Mouse (Mus musculus): Measurements from ENCODE around the gene Diablo. TPM values are rescaled to one million over a fixed set of nuclear protein-coding genes. Genes with fewer than 3 reads are reported as not detected.

Gene Diablo
- 95.1 and 109 TPM in 2 replicates for polyA plus RNA-seq (2014; fragmentation: Nextera tagmentation; extraction: Ambion mirVana)

DNA sequence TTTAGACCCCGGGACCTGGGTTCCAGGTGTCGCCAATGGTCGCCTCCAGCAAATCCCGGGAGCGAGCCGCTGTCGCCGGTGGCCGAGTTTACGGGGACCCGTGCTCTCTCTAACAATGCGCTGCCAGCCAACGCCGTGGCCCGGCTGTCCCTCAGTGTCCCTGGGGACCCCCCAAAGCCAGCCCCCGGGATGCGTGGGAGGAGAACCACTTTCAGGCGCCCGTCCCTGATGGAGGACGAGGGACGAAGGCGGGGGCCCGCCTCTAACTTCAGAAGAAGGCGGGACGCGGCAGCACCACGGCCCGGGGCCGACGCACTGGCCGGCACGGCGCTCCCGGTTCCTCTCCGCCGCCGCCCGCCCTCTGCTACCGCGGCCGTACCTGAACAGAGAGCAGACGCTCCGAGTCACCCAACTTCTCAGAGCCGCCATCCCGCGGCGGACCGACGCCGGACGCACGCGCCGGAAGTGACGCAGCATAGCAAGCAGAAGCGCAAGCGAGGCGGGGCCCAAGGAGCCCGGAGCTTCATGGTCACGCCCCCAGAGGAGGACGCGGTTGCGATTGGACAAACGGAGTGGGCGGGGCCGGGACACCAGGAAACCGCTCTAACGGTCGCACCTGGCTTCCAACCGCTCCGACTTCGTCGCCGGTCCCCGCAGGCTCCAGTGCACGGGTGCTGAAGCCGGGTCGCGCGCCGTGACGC is at the start of gene Diablo:
Gene Diablo (minus strand): TSS at position 485 of the 701 bp plus-strand sequence.
- Histone ChIP-seq H3K4me2 (peak within 1 kb of the TSS; percentile 74), H3K4me3 (ENCODE audit: low read depth, low read length) (peak within 1 kb of the TSS; percentile 87)

GRCm38 (mm10) chr5:123573362-123573761 is 49.4 kb upstream of the Diablo start:
- Histone ChIP-seq H3K4me3 (ENCODE audit: low read depth, low read length) (peak overlapping the region; percentile 97), H3K9me3 (replicated peaks; ENCODE audit: control insufficient read depth, low read length) (no peaks in the 10 kb centered on the region), H3K36me3 (ENCODE audit: control insufficient read depth, insufficient read depth, low read length) (peaks cover 8% of the 10 kb centered on the region), H3K27ac (ENCODE audit: low read depth, low read length) (no peak overlapping the region), H3K4me1 (ENCODE audit: control insufficient read depth, insufficient read depth, low read length) (peaks cover 7% of the 10 kb centered on the region), H3K27me3 (ENCODE audit: control insufficient read depth, insufficient read depth, low read length) (no peaks in the 10 kb centered on the region), H3K9ac (ENCODE audit: low read depth, low read length) (no peak overlapping the region), H3K4me2 (peak overlapping the region; percentile 96)
- no peak; the same call in 1 of the 2 replicates for ATAC-seq (replicated peaks; ENCODE audit: insufficient number of reproducible peaks, low FRiP score, low TSS enrichment)
- WGBS (ENCODE audit: insufficient replicate concordance): 56% methylated on average over 8 of the region's 8 CpGs

More for the DNA sequence above, at the start of gene Diablo:
- Histone ChIP-seq H3K9me3 (replicated peaks; ENCODE audit: control insufficient read depth, low read length) (no peaks in the 10 kb centered on the region), H3K9ac (ENCODE audit: low read depth, low read length) (peak within 1 kb of the TSS; percentile 83), H3K27ac (ENCODE audit: low read depth, low read length) (peak within 1 kb of the TSS; percentile 54; the same call in 1 of the 2 replicates), H3K27me3 (ENCODE audit: control insufficient read depth, insufficient read depth, low read length) (no peaks in the 10 kb centered on the region), H3K36me3 (ENCODE audit: control insufficient read depth, insufficient read depth, low read length) (0 out of 2 replicates have a peak, but pooled peaks cover 2% of the 10 kb centered on the region), H3K4me1 (ENCODE audit: control insufficient read depth, insufficient read depth, low read length) (peaks cover 12% of the 10 kb centered on the region)
- peak; percentile 96 for ATAC-seq (replicated peaks; ENCODE audit: insufficient number of reproducible peaks, low FRiP score, low TSS enrichment)
- WGBS (ENCODE audit: insufficient replicate concordance): under 1% methylated on average over 81 of the region's 82 CpGs

- Histone ChIP-seq H3K27ac (ENCODE audit: low read depth, low read length) (peak within 1 kb of the TSS; percentile 35; the same call in 1 of the 2 replicates), H3K36me3 (ENCODE audit: control insufficient read depth, insufficient read depth, low read length) (peaks cover 10% of the 10 kb centered on the region)
- under 1% methylated on average over 54 of the region's 54 CpGs for WGBS (ENCODE audit: insufficient replicate concordance)
Observed at GRCm38 (mm10) chr5:123572357-123573186, 48.6 kb upstream of the Diablo start, which contains the start of gene Vps33a. Vps33a (minus strand) TSS chr5:123573038.

GRCm38 (mm10) chr5:123561128-123561527 is 37.2 kb upstream of the Diablo start:
- no peak for ATAC-seq (replicated peaks; ENCODE audit: insufficient number of reproducible peaks, low FRiP score, low TSS enrichment)
- WGBS (ENCODE audit: insufficient replicate concordance): 92% methylated on average over 11 of the region's 11 CpGs
- H3K4me3 ChIP-seq (ENCODE audit: low read depth, low read length): no peak overlapping the region
- no peaks in the 10 kb centered on the region for H3K27me3 ChIP-seq (ENCODE audit: control insufficient read depth, insufficient read depth, low read length)
- H3K4me1 ChIP-seq (ENCODE audit: control insufficient read depth, insufficient read depth, low read length): no peaks in the 10 kb centered on the region
- no peak overlapping the region for H3K27ac ChIP-seq (ENCODE audit: low read depth, low read length)
- H3K9ac ChIP-seq (ENCODE audit: low read depth, low read length): no peak overlapping the region
- no peak overlapping the region for H3K4me2 ChIP-seq
- H3K36me3 ChIP-seq (ENCODE audit: control insufficient read depth, insufficient read depth, low read length): peaks cover 14% of the 10 kb centered on the region
- H3K9me3 ChIP-seq (replicated peaks; ENCODE audit: control insufficient read depth, low read length): no peaks in the 10 kb centered on the region

More at GRCm38 (mm10) chr5:123572357-123573186, 48.6 kb upstream of the Diablo start, which contains the start of gene Vps33a:
- ATAC-seq (replicated peaks; ENCODE audit: insufficient number of reproducible peaks, low FRiP score, low TSS enrichment): peak; percentile 87
- no peaks in the 10 kb centered on the region for H3K27me3 ChIP-seq (ENCODE audit: control insufficient read depth, insufficient read depth, low read length)
- peak within 1 kb of the TSS; percentile 91 for H3K9ac ChIP-seq (ENCODE audit: low read depth, low read length)
- peak within 1 kb of the TSS; percentile 96 for H3K4me2 ChIP-seq
- H3K4me3 ChIP-seq (ENCODE audit: low read depth, low read length): peak within 1 kb of the TSS; percentile 97
- H3K9me3 ChIP-seq (replicated peaks; ENCODE audit: control insufficient read depth, low read length): no peaks in the 10 kb centered on the region
- H3K4me1 ChIP-seq (ENCODE audit: control insufficient read depth, insufficient read depth, low read length): peaks cover 7% of the 10 kb centered on the region

DNA sequence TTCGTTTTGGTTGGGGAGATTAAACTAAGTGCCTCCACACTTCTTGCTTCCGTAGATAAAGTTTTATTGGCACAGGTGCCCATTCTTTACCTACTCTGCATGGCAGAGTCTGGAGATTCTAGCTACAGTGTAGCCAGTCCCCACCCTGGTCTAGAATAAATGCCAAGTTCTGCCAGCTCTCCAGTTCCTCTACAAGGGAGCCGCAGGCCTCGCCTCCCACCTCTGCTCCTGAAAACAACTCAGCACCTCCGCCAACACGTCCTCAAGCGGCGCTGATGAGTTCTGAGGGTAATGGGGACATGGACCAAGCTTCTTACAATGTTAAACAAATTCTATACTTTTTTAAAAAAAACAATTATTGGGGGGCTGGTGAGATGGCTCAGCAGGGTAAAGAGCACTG is 35.6 kb upstream of the Diablo start:
- Histone ChIP-seq H3K27ac (ENCODE audit: low read depth, low read length) (no peak overlapping the region), H3K9me3 (replicated peaks; ENCODE audit: control insufficient read depth, low read length) (no peaks in the 10 kb centered on the region), H3K4me1 (ENCODE audit: control insufficient read depth, insufficient read depth, low read length) (no peaks in the 10 kb centered on the region), H3K36me3 (ENCODE audit: control insufficient read depth, insufficient read depth, low read length) (peaks cover 14% of the 10 kb centered on the region), H3K4me3 (ENCODE audit: low read depth, low read length) (no peak overlapping the region), H3K9ac (ENCODE audit: low read depth, low read length) (no peak overlapping the region), H3K4me2 (no peak overlapping the region), H3K27me3 (ENCODE audit: control insufficient read depth, insufficient read depth, low read length) (no peaks in the 10 kb centered on the region)
- 91% methylated on average over 8 of the region's 8 CpGs for WGBS (ENCODE audit: insufficient replicate concordance)
- no peak for ATAC-seq (replicated peaks; ENCODE audit: insufficient number of reproducible peaks, low FRiP score, low TSS enrichment)

DNA sequence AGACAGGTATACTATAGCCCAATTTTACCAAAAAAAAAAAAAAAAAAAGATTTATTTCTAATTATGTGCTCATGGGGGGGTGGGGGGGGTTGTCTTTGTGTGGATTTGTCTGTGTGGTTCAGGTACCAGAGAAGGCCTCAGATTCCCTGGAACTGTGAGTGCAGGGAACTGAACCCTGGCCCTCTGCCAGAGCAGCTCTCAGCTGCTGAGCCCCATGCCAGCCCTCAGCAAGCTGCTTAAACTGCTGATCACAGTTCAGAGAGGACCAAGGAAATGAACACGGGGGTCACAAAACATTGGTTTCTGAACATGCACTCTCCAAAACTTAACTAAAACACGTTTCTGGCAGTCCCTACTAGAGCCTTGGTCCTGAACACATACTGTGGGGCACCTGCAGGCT is 32.5 kb upstream of the Diablo start:
- no peak for ATAC-seq (replicated peaks; ENCODE audit: insufficient number of reproducible peaks, low FRiP score, low TSS enrichment)
- H3K27ac ChIP-seq (ENCODE audit: low read depth, low read length): no peak overlapping the region
- H3K27me3 ChIP-seq (ENCODE audit: control insufficient read depth, insufficient read depth, low read length): no peaks in the 10 kb centered on the region
- no peak overlapping the region for H3K9ac ChIP-seq (ENCODE audit: low read depth, low read length)
- no peak overlapping the region for H3K4me3 ChIP-seq (ENCODE audit: low read depth, low read length)
- H3K4me1 ChIP-seq (ENCODE audit: control insufficient read depth, insufficient read depth, low read length): no peaks in the 10 kb centered on the region
- H3K36me3 ChIP-seq (ENCODE audit: control insufficient read depth, insufficient read depth, low read length): peaks cover 7% of the 10 kb centered on the region
- WGBS (ENCODE audit: insufficient replicate concordance): 65% methylated on average over 2 of the region's 2 CpGs
- no peak overlapping the region for H3K4me2 ChIP-seq
- no peaks in the 10 kb centered on the region for H3K9me3 ChIP-seq (replicated peaks; ENCODE audit: control insufficient read depth, low read length)

DNA sequence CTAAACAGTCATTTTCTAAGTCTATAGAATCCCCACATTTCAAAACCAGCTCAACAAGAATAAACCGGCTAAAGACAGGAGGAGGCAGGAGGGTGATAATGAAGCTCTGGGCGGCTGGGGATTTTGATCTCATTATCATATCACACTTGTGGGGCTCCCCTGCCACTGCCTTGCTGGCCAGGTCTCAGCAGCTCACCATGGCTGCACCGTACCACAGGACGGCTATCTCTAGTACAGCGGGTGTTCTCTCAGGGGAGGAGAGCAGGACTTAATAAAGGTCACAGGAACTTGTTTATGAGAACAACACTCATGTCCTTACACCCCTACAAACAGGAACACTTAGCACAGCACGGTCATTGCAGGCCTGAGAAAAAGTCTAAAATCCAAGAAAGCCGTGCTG is 31.7 kb upstream of the Diablo start:
- Histone ChIP-seq H3K27me3 (ENCODE audit: control insufficient read depth, insufficient read depth, low read length) (no peaks in the 10 kb centered on the region), H3K9me3 (replicated peaks; ENCODE audit: control insufficient read depth, low read length) (no peaks in the 10 kb centered on the region), H3K4me3 (ENCODE audit: low read depth, low read length) (no peak overlapping the region), H3K4me2 (no peak overlapping the region), H3K27ac (ENCODE audit: low read depth, low read length) (no peak overlapping the region), H3K36me3 (ENCODE audit: control insufficient read depth, insufficient read depth, low read length) (peaks cover 7% of the 10 kb centered on the region; the same call in 1 of the 2 replicates), H3K4me1 (ENCODE audit: control insufficient read depth, insufficient read depth, low read length) (no peaks in the 10 kb centered on the region), H3K9ac (ENCODE audit: low read depth, low read length) (no peak overlapping the region)
- no peak for ATAC-seq (replicated peaks; ENCODE audit: insufficient number of reproducible peaks, low FRiP score, low TSS enrichment)
- 74% methylated on average over 7 of the region's 7 CpGs for WGBS (ENCODE audit: insufficient replicate concordance)

DNA sequence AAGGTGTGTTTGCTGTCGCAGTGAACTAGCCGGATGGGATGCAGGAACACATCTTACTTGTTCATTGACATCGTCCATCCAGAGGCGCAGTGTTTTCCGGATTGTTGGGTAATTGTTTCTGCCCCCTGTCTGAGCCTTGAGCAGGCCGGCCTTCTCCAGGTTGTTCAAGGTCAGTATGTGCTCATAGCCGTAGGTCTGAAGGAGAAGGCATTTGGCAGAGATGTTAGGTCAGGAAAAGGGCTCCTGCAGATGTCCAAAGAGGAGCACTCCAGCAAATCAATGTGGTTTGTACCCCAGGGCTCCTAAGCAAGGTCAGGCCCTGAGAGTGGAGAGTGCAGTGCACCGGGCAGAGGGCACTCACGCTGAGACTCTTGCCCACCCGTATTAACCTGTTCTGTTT is 9.8 kb upstream of the Diablo start:
- 89% methylated on average over 10 of the region's 10 CpGs for WGBS (ENCODE audit: insufficient replicate concordance)
- H3K27me3 ChIP-seq (ENCODE audit: control insufficient read depth, insufficient read depth, low read length): no peaks in the 10 kb centered on the region
- H3K4me3 ChIP-seq (ENCODE audit: low read depth, low read length): no peak overlapping the region
- H3K4me2 ChIP-seq: no peak overlapping the region
- H3K27ac ChIP-seq (ENCODE audit: low read depth, low read length): no peak overlapping the region
- peaks cover 15% of the 10 kb centered on the region for H3K36me3 ChIP-seq (ENCODE audit: control insufficient read depth, insufficient read depth, low read length)
- H3K9ac ChIP-seq (ENCODE audit: low read depth, low read length): no peak overlapping the region
- no peak for ATAC-seq (replicated peaks; ENCODE audit: insufficient number of reproducible peaks, low FRiP score, low TSS enrichment)
- H3K9me3 ChIP-seq (replicated peaks; ENCODE audit: control insufficient read depth, low read length): no peaks in the 10 kb centered on the region
- no peaks in the 10 kb centered on the region for H3K4me1 ChIP-seq (ENCODE audit: control insufficient read depth, insufficient read depth, low read length)

Measured in heart, embryonic 11.5 days (tissue).